Mouse (Mus musculus) MEL (cell line): ENCODE data around the gene AC170998.1. TPM values are rescaled to one million over a fixed set of nuclear protein-coding genes. Genes with fewer than 3 reads are reported as not detected.

Source experiments
- DNase-seq: peaks from one replicate; pipeline ENCODE4 v3.0.0; 2011; ENCODE audit warnings: low read depth, low spot score
- H3K27ac ChIP-seq: 2 replicates; pipeline ENCODE4 v1.5.1; 2012; ENCODE audit warnings: low read depth, mild to moderate bottlenecking, control low read depth, low read length, moderate library complexity; ENCODE audit not compliant: control insufficient read depth
- H3K27me3 ChIP-seq, 2 experiments: fragments of 150-350 bp in 1 of 2; sonication (generic) in 1 of 2; 2 replicates each; pipeline ENCODE4 v1.6.1; 2012; ENCODE audit warnings: low read length in 2 of 2, mild to moderate bottlenecking in 2 of 2, improper control_type of control experiment in 1 of 2, moderate library complexity in 1 of 2; ENCODE audit not compliant: insufficient read depth in 2 of 2, control insufficient read depth in 1 of 2
- H3K36me3 ChIP-seq, 2 experiments: 2 replicates each; pipeline ENCODE4 v1.6.1; 2012 to 2014; ENCODE audit warnings: low read length in 2 of 2, improper control_type of control experiment in 1 of 2, inconsistent platforms in 1 of 2, mild to moderate bottlenecking in 1 of 2; ENCODE audit not compliant: insufficient read depth in 2 of 2, control insufficient read depth in 1 of 2
- H3K4me1 ChIP-seq, 2 experiments: fragments of 150-350 bp in 1 of 2; sonication (generic) in 1 of 2; 2 replicates each; pipeline ENCODE4 v1.6.1; 2012; ENCODE audit warnings: low read length in 2 of 2, improper control_type of control experiment in 1 of 2, mild to moderate bottlenecking in 1 of 2; ENCODE audit not compliant: insufficient read depth in 2 of 2, control insufficient read depth in 1 of 2
- H3K4me3 ChIP-seq, 2 experiments: fragments of 150-350 bp in 1 of 2; sonication (generic) in 1 of 2; 2 replicates each; pipeline ENCODE4 v1.5.1; 2012; ENCODE audit warnings: low read depth in 2 of 2, low read length in 2 of 2, mild to moderate bottlenecking in 2 of 2, moderate library complexity in 2 of 2, control low read depth in 1 of 2, improper control_type of control experiment in 1 of 2; ENCODE audit not compliant: control insufficient read depth in 1 of 2, insufficient read depth in 1 of 2
- H3K79me2 ChIP-seq: 2 replicates; pipeline ENCODE4 v1.6.1; 2012; ENCODE audit warnings: mild to moderate bottlenecking, low read length, moderate library complexity; ENCODE audit not compliant: control insufficient read depth, poor library complexity, insufficient read depth
- H3K9ac ChIP-seq: 2 replicates; pipeline ENCODE4 v1.6.1; 2012; ENCODE audit warnings: low read depth, mild to moderate bottlenecking, control low read depth, low read length, moderate library complexity; ENCODE audit not compliant: control insufficient read depth, poor library complexity, severe bottlenecking
- H3K9me3 ChIP-seq: fragments of 150-350 bp; sonication (generic); replicated peaks from 2 replicates; pipeline ENCODE4 v1.6.1; 2012; ENCODE audit warnings: mild to moderate bottlenecking, low read length, improper control_type of control experiment, moderate library complexity; ENCODE audit not compliant: insufficient read depth
- BHLHE40 ChIP-seq: IDR thresholded peaks from 2 replicates; pipeline ENCODE4 v1.6.1; 2012; ENCODE audit warnings: low read depth, mild to moderate bottlenecking, inconsistent platforms, low read length, improper control_type of control experiment, borderline replicate concordance
- CHD2 ChIP-seq: IDR thresholded peaks from 2 replicates; pipeline ENCODE4 v1.6.1; 2011; ENCODE audit warnings: low read length, improper control_type of control experiment
- E2F4 ChIP-seq: IDR thresholded peaks from 2 replicates; pipeline ENCODE4 v1.6.1; 2011; ENCODE audit warnings: low read depth, low read length, improper control_type of control experiment, borderline replicate concordance
- ETS1 ChIP-seq: IDR thresholded peaks from 2 replicates; pipeline ENCODE4 v1.6.1; 2012; ENCODE audit warnings: low read depth, mild to moderate bottlenecking, inconsistent platforms, low read length, improper control_type of control experiment, moderate library complexity
- HCFC1 ChIP-seq: IDR thresholded peaks from 2 replicates; pipeline ENCODE4 v1.6.1; 2012; ENCODE audit warnings: low read depth, mild to moderate bottlenecking, inconsistent platforms, low read length, improper control_type of control experiment, moderate library complexity
- JUND ChIP-seq: IDR thresholded peaks from 2 replicates; pipeline ENCODE4 v1.6.1; 2011; ENCODE audit warnings: low read depth, mild to moderate bottlenecking, improper control_type of control experiment, low read length
- MAX ChIP-seq: IDR thresholded peaks from 2 replicates; pipeline ENCODE4 v1.6.1; 2011; ENCODE audit warnings: low read length, improper control_type of control experiment
- MAZ ChIP-seq: IDR thresholded peaks from 2 replicates; pipeline ENCODE4 v1.6.1; 2012; ENCODE audit warnings: low read depth, mild to moderate bottlenecking, inconsistent platforms, low read length, improper control_type of control experiment
- MXI1 ChIP-seq: IDR thresholded peaks from 2 replicates; pipeline ENCODE4 v1.6.1; 2011; ENCODE audit warnings: mild to moderate bottlenecking, low read depth, low read length, improper control_type of control experiment
- MYB ChIP-seq: IDR thresholded peaks from 2 replicates; pipeline ENCODE4 v1.6.1; 2011; ENCODE audit warnings: mild to moderate bottlenecking, low read depth, low read length, improper control_type of control experiment
- NELFE ChIP-seq: IDR thresholded peaks from 2 replicates; pipeline ENCODE4 v1.6.1; 2011; ENCODE audit warnings: low read depth, low read length, improper control_type of control experiment
- NRF1 ChIP-seq: IDR thresholded peaks from 2 replicates; pipeline ENCODE4 v1.6.1; 2014; ENCODE audit warnings: low read depth, mild to moderate bottlenecking, inconsistent platforms, low read length, improper control_type of control experiment, moderate library complexity; ENCODE audit not compliant: poor library complexity, insufficient read depth, severe bottlenecking
- POLR2A ChIP-seq, 2 experiments: IDR thresholded peaks; 2 replicates each; pipeline ENCODE4 v1.6.1; 2011 to 2012; ENCODE audit warnings: low read length in 2 of 2, mild to moderate bottlenecking in 2 of 2, control low read depth in 1 of 2, improper control_type of control experiment in 1 of 2, low read depth in 1 of 2, moderate library complexity in 1 of 2; ENCODE audit not compliant: control insufficient read depth in 1 of 2, insufficient read depth in 1 of 2, poor library complexity in 1 of 2
- RAD21 ChIP-seq: IDR thresholded peaks from 2 replicates; pipeline ENCODE4 v1.6.1; 2011; ENCODE audit warnings: mild to moderate bottlenecking, low read depth, low read length, improper control_type of control experiment
- SIN3A ChIP-seq: IDR thresholded peaks from 2 replicates; pipeline ENCODE4 v1.6.1; 2012; ENCODE audit warnings: low read length, improper control_type of control experiment, inconsistent platforms
- SMC3 ChIP-seq: IDR thresholded peaks from 2 replicates; pipeline ENCODE4 v1.6.1; 2011; ENCODE audit warnings: low read depth, low read length, improper control_type of control experiment
- USF2 ChIP-seq, 2 experiments: IDR thresholded peaks; 2 replicates each; pipeline ENCODE4 v1.6.1; 2011 to 2012; ENCODE audit warnings: improper control_type of control experiment in 2 of 2, low read length in 2 of 2, borderline replicate concordance in 1 of 2, inconsistent platforms in 1 of 2, low read depth in 1 of 2, mild to moderate bottlenecking in 1 of 2; ENCODE audit not compliant: insufficient read depth in 1 of 2
- ZKSCAN1 ChIP-seq: IDR thresholded peaks from 2 replicates; pipeline ENCODE4 v1.6.1; 2012; ENCODE audit warnings: low read depth, mild to moderate bottlenecking, inconsistent platforms, low read length, improper control_type of control experiment, moderate library complexity
- ZMIZ1 ChIP-seq: IDR thresholded peaks from 2 replicates; pipeline ENCODE4 v1.6.1; 2012; ENCODE audit warnings: low read depth, mild to moderate bottlenecking, inconsistent platforms, low read length, improper control_type of control experiment, moderate library complexity
- ZNF384 ChIP-seq: IDR thresholded peaks from 2 replicates; pipeline ENCODE4 v1.6.1; 2012; ENCODE audit warnings: low read depth, mild to moderate bottlenecking, inconsistent platforms, low read length, improper control_type of control experiment
- polyA plus RNA-seq, 2 experiments: library from polyadenylated mRNA; stranded (reverse) in 1 of 2; unstranded in 1 of 2; fragments of >175 nt in 1 of 2; fragments of >200 nt in 1 of 2; gene quantifications; 2 replicates each; pipeline versions ENCODE4 v1.2.1 to v1.2.4; 2012; ENCODE audit warnings: low replicate concordance in 2 of 2, low read depth in 1 of 2; ENCODE audit not compliant: insufficient read length in 2 of 2, insufficient read depth in 1 of 2, missing spikeins in 1 of 2
- total RNA-seq: library from RNA; depleted of rRNA; stranded (reverse); fragments of 300-350 nt; gene quantifications from 2 replicates; pipeline ENCODE4 v1.2.3, GENCODE M21; 2012

Gene AC170998.1
- total and polyA plus RNA-seq, 3 experiments: 0.42 TPM; not detected in 1

GRCm38 (mm10) chr17:28757470-28757869, 31.6 kb downstream of the AC170998.1 start:
- no peak for TF ChIP-seq ZKSCAN1
- TF ChIP-seq NELFE: no peak
- no peak for TF ChIP-seq HCFC1
- TF ChIP-seq RAD21: no peak
- TF ChIP-seq ZMIZ1: no peak
- no peak for TF ChIP-seq MAZ
- TF ChIP-seq POLR2A (IDR thresholded peaks at IDR 0.05; ENCODE audit: control insufficient read depth in 1 of 2, insufficient read depth in 1 of 2, low read depth in 1 of 2, low read length in 2 of 2, poor library complexity in 1 of 2): no peak
- no peak overlapping the region for H3K27ac ChIP-seq
- no peaks in the 10 kb centered on the region for H3K36me3 ChIP-seq

GRCm38 (mm10) chr17:28760736-28761312, 34.9 kb downstream of the AC170998.1 start:
- Histone ChIP-seq H3K9ac (no peak overlapping the region), H3K4me1 (no peaks in the 10 kb centered on the region), H3K27me3 (no peaks in the 10 kb centered on the region), H3K36me3 (no peaks in the 10 kb centered on the region), H3K4me3 (no peak overlapping the region), H3K27ac (no peak overlapping the region), H3K9me3 (no peaks in the 10 kb centered on the region), H3K79me2 (no peaks in the 10 kb centered on the region)
- TF ChIP-seq BHLHE40 (no peak), USF2 (IDR thresholded peaks at IDR 0.05; ENCODE audit: borderline replicate concordance in 1 of 2, insufficient read depth in 1 of 2, low read depth in 1 of 2, low read length in 2 of 2) (no peak), ETS1 (no peak), SIN3A (no peak), RAD21 (no peak), ZNF384 (no peak), MAX (no peak), HCFC1 (no peak), MXI1 (no peak), CHD2 (no peak), JUND (no peak), MYB (no peak), SMC3 (no peak), NRF1 (no peak), ZMIZ1 (no peak), E2F4 (no peak)
- no peak for DNase-seq

More at GRCm38 (mm10) chr17:28757470-28757869, 31.6 kb downstream of the AC170998.1 start:
- no peak overlapping the region for H3K4me3 ChIP-seq
- no peaks in the 10 kb centered on the region for H3K79me2 ChIP-seq
- H3K9me3 ChIP-seq: no peaks in the 10 kb centered on the region
- no peak overlapping the region for H3K9ac ChIP-seq
- no peaks in the 10 kb centered on the region for H3K27me3 ChIP-seq
- H3K4me1 ChIP-seq: no peaks in the 10 kb centered on the region
- DNase-seq: peak; percentile 41
